Mouse (Mus musculus) adrenal gland, adult (tissue): Measurements from ENCODE around the gene Hoxc13.
A peak's percentile ranks its signal among the peaks of the same experiment; 100 is the strongest.

Experiments
- DNase-seq, 2 experiments: peaks; one replicate each; pipeline ENCODE4 v3.0.0; 2022 to 2023; ENCODE audit warnings: low spot score in 1 of 2; ENCODE audit not compliant: inconsistent age in 2 of 2

The Hoxc13 gene

DNA sequence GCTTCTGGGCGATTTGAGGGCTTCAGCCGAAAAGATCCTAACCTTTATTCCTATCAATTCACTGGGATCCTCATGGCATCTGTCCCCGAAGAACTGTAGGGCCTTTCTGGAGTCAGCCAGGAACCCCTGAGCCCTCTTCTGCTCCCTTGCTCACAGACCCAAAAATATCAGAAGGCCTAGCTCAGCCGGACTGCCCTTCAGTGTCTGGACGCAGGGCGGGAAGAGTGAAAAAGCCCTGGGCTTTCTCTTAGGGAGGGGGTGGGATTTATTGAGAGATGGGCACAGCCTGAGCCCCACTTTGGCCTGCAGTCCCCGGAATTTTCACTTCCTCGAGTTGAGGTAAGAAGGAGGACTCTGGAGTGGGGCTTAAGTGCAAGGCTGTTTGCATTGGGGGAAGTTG lies 42.4 kb downstream of the Hoxc13 start:
- DNase-seq = no peak

DNA sequence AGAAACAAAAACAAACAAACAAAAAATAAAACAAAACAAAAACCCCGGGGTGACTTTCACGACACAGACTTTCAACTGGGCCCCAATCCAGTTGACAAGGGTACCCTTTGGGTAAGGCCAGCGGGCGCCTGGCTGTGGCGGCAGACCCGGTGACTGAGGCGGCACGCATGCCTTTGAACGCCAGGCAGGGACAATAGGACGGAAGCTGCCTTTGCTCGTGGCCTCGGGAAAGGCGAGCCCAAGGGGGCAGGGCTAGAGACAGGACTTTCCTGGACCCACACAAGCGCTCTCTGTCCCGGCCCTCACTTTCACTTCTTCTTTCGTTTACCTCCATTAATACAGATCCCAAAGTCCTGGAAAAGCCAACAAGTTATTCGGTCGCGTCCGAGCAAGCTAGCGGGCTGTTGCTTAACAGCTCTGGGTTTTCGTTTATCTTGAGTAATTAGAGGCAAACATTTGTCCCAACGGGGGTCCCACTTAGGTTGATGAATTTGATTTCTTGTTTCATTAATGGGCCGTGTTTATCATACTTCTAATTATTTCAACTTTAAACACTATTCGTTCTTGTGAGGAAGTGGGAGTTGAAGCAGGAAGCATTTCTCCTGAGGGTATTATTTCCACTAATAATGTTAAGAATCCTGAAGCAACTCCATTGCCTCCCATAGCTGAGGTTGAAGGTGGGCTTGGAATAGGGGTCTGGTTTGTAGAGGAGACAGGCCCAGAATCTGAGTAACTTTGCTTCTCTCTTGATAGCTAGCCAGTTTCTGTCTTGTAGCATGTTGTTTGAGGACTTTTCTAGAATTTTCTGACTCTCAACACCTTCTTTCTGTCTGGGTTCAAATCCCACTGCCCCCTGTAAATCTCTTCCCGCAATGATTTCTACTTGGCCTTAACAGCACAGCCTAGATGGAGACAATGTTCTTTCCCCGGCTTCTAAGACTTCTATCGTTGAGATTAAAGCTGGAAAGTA lies 43.1 kb downstream of the Hoxc13 start:
- peak in 1 of 2 experiments; percentile 54 for DNase-seq

DNA sequence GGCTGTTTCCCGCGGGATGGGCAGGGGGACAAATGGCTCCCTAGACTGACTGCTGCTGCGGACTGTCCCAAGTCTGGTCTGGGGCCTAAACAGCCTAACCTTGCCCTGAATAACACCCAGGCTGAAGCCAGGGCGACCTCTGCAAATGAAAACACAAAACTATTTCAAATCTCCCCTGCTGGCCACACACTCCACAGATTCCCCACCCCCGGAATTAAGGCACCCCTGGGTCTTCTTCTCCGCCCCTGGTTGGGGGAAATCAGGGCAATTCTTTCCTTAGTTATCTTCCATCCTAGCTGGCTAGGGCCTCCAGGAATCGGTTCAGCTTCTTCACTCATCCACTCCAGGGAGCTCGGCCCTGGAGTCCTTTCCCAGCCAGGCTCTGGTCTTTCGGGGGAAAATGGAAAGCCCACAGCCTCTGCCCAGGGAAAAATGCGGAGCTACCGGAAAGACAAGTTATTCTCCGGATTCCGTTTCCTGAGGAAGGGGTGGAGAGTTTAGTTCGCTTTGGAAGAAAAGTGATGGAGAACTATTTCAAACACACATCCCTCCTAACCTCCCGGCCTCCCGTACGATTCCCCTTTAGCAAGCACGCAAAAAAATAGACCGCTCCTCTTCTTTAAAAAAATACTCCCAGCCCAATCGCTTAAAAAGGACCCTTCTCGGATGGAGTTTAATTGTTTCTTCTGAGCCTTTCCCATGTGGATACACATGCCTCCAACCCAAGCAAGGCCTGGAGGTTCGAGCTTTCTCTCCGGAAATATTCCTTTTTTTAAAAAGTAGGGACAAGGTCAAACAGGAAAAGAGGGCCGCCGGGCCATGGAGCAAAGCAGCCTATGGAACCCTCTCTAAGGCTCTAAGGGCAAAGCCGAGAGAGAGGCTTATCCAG lies 44.3 kb downstream of the Hoxc13 start:
- peak in 1 of 2 experiments; percentile 29 for DNase-seq

DNA sequence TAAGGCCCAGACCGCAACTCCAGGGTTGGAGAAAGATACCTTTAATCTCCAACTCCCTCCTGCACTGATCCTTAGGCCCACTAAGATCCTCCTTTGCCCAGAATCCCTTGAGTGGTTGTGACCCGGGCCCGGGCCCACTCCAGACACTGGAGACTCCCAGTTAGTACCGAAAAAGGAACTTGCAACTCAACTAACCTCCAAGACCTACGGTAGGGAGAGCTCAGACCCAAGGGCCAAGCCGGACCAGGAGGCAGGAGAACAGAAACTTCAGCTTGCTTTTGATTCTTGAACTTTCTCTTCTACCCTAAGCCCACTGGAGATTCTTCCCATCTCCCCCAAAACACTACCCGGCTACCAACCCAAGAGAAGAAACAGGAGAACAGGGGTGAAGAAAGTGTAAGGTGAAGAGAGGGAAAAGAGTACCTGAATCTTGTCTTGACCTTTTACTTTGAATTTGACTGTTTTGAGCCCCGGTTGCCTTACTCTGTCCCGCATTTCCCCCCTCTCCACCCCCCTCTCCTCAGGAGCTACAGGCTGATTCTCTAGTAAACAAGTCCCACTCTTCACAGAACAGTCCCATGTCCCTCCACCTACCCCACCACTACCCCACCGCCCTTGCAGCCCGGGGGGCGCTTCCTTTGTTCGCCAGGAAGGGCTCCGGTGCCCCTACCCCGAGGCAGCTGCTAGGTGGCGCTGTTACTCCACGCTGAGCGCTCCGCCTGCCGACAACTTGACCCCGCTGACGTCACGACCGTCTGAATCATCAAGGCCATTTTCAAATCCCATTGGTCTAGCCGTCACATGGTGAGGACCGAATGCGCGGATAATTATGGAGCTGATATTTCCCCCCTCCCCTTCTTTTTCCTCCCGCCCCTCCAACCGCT lies 45.2 kb downstream of the Hoxc13 start:
- peak; percentile 81 to 94 for DNase-seq

DNA sequence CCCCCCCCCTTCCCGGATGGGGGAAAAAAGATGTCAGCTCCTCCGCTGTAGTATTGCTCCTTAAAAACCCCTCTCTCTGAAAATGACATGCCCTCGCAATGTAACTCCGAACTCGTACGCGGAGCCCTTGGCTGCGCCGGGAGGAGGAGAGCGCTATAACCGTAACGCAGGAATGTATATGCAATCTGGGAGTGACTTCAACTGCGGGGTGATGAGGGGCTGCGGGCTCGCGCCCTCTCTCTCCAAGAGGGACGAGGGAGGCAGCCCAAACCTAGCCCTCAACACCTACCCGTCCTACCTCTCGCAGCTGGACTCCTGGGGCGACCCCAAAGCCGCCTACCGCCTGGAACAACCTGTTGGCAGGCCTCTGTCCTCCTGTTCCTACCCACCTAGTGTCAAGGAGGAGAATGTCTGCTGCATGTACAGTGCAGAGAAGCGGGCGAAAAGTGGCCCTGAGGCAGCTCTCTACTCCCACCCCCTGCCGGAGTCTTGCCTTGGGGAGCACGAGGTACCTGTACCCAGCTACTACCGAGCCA lies 45.9 kb downstream of the Hoxc13 start, which contains the start of gene Hoxc10:
Hoxc10 (plus strand) TSS at position 21 of the 536 bp plus-strand sequence.
- DNase-seq = no peak

DNA sequence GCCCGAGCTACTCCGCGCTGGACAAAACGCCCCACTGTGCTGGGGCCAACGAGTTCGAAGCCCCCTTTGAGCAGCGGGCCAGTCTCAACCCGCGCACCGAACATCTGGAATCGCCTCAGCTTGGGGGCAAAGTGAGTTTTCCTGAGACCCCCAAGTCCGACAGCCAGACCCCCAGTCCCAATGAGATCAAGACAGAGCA lies 46.3 kb downstream of the Hoxc13 start, which contains the start of gene Hoxc5:
Hoxc5 (plus strand) TSS at position 132 of the 199 bp plus-strand sequence.
- no peak for DNase-seq

DNA sequence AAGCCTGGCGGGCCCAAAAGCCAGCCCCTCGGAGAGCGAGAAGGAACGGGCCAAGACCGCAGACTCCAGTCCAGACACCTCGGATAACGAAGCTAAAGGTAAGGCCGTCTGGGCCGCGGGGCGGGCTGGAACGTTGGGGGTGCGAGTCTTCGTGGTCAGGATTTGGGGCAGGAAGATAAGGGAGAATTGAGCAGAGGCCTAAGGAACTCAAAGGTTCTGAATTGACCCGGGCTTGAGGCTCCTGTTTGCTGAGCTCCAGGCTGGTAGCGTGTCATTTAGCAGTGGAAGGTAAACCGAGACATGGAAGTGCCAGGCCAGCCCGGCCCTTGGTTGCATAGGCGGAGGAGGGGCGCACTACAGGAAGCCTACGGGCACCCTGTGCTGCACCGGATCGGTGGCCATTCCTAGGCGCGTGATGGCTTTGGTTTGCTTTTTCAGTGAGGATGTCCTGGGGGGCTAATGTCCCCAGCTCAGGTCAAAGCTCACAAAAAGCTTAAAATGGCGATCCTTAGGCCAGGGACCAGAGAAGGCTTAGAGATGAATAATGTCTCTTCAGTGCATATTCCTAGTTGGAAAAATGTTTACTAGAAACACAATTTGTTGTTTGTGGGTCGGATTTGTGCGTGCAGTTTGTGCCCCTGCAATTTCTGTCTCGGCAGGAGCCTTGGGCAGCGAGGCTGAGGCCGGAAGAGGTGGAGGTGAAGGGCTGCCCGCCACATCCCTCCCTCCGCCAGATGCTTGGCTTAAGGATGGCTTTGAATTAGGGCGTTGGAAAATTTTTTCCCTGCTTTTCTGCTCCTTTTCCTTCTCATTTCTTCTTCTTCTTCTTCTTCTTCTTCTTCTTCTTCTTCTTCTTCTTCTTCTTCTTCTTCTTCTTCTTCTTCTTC lies 46.9 kb downstream of the Hoxc13 start:
- DNase-seq = peak in 1 of 2 experiments; percentile 32

DNA sequence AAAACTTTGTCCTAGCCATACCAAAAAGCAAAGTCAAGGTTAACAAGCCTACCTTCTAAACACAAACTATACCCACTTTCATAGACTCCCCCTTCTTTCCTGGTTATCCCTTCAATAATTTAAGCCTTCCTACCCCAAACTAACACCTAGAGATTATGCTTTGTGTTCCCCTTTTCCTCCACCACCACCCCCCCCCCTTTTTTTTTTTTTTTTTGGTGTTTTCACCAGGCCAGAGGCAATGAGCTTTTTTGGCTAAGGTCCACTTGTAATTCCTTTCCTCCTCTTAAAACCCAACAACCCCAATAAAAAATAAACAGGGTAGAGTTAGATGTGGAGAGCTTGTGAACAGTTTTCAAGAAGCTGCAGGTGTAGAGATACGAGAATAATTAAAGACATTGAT lies 48.4 kb downstream of the Hoxc13 start:
- no peak for DNase-seq

DNA sequence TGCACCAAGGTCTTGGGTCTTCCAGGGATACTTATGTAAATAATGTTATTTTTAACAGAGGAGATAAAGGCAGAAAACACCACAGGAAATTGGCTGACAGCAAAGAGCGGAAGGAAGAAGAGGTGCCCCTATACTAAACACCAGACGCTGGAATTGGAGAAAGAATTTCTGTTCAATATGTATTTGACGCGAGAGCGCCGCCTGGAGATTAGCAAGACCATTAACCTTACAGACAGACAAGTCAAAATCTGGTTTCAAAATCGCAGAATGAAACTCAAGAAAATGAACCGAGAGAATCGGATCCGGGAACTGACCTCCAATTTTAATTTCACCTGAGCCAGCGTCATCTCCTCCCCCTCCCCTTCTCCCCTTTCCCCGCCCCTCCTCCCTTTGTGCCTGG lies 49.8 kb downstream of the Hoxc13 start:
- DNase-seq = peak in 1 of 2 experiments; percentile 69

DNA sequence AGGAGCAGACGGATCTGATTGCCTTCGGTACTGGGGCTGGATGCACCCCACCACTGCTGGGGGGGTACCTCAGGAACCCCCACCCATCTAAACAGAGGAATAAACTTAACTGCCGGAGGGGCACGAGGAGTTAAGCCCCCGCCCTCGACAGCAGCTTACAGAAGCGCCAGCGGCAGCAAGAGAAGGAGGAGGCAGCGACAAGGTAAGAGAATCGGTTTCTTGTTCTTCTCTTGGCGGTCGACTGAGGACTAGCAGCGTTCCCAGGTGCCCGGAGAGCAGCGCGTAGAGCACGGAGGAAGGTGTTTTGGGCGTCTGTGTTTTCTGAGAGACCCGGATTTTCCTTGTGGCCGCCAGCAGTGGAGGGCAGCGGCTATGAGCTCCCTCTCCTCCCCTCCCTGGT lies 51.4 kb downstream of the Hoxc13 start:
- no peak for DNase-seq

DNA sequence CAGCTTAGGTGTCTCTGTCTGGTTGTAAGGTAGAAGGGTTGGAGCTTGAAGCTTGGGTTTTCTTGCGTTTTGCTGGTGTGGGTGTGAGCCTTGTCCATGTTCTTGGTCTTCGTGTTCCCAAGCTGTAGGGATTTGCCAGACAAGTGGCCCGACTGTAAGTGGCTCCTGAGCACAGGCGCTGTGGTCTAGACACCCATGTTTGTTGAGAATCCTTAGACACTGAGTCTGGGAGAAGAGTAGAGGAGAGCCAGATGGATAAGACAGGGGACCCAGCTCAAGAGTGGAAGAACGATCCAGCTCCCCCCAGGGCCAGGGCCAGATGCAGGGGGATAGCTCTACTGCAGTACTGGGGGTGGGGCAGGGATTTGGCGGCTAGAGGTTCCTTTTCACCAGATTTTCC lies 51.9 kb downstream of the Hoxc13 start:
- no peak for DNase-seq

DNA sequence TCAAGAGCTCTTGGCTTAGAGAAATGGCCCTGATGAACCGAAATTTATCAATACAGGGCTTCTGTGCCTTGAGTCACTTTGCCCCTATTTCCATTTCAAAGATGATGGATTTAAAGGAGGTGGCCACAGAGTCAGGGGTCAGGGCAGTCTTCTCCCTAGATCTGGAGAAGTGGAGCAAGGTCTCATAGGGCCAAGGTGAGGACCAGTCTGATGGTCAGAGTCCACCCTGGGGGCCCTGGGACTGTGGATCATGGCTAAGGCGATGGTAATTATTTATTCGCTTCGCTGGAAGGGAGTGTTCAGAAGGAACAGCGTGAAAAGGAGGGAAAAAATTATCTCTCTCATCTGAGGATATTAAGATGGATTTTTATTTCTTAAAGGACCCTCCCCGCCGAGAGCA lies 54.1 kb downstream of the Hoxc13 start:
- no peak for DNase-seq

DNA sequence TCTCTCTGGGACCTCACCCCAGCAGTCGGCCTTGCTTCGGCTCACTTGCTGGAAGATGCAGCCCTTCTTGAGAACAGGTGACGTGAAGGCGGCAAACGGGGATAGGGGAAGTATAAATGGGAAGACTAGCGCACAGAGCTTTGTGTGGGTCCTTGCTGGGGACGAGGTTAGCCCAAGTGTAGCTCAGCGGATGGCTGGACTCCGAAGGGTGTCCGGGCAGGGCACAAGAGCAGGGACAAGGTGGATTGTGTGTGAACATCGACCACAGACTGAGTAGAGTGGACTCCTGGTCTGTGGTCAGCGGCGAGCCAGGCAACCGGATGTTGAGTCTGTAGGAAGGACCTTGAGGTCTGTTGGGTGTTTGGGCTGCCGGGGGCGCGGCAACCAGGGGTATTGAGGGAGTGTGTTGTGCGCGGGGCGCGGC lies 54.8 kb downstream of the Hoxc13 start:
- no peak for DNase-seq

DNA sequence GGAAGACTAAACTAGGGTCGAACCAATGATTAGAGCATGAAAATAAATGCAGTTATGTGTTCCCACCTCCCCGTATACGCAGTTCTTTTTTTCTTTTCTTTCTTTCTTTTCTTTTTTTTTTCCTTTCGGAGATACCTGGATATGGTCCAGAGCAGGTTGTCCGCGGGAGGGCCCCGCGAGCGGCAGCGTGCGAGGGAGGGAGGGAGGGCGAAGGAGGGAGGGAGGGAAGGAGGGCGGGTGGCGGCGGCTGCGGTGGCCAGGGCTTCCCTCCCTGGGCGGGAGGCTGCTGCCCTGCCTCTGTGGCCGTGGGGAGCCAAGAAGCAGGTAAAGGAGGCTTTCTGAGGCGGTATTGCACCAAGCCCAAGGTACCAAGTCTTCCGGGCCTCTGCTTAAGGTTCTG lies 55.3 kb downstream of the Hoxc13 start, which contains the start of gene Hoxc9:
Hoxc9 (plus strand) TSS at position 269 of the 400 bp plus-strand sequence.
- no peak for DNase-seq

DNA sequence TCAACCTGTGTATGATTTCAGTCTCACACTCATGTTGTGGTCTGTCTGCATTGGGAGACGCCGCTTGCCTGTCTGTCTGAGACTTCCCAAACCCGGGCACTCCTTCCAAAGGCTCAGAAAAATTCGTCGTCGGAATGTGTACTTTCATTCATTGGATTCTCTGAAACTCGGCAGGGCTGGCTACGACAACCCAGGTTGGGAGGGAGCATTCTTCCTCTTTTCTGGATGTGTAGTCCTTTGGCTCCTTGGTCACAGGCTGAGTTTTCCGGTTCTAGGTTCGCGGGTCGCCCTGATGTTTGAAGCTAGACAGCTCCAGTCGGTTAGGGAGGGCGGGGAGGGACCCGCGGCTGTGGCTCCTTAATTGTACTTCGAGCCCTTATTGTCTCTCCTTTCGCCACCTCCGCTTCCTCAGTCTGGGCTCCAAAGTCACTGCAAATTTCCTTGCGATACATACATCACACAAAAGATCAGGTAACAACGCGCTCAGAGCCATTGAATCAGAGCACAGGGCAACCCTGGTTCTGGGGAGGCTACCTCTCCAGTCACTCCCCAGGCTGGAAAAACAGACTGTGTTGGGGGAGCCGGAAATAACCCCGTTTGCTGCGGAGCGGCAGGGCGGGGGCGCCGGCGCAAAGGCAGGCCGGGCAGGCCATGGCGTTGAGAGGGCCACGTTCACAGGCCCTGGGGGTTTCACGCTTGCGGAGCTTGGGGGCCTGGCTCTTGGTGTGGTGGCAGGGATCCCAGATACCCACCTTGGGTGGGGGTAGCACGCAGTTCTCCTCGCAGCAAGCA lies 55.9 kb downstream of the Hoxc13 start:
- peak in 1 of 2 experiments; percentile 66 for DNase-seq

DNA sequence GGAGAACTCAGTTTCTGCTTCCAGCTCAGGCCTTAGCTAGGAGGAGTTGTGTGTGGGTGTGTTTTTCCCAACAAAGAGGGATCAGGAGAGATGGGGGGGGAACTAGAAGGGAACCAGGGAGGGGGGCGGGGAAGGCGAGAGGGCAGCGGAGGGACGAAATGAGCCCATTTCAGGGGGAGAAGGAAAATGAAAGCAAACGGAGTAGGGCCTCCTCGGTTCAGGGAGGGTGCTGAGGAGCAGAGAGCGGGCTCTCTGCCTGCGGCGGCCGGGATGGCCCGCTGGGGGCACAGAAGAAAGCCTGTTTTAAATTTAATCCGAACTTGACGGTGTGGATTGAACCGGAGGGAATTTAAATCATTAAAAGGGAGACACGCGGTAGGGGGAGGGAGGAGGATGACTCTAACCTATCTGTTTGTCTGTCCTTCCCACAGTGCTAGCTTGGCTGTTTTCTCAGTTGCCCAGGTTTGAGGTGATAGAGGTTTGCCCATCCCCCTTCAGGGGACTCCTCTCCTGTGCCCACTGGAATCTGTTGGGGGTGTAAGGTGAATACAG lies 56.6 kb downstream of the Hoxc13 start:
- DNase-seq = no peak
